Mouse (Mus musculus) urinary bladder, postnatal 0 days (tissue): ENCODE results near the gene Gm5788. TPM values are rescaled to one million over a fixed set of nuclear protein-coding genes. Genes with fewer than 3 reads are reported as not detected.

Experiments used
- polyA plus RNA-seq: library from polyadenylated mRNA; unstranded; fragments of >200 nt; fragmentation: Nextera tagmentation; extraction: Ambion mirVana; gene quantifications from 2 replicates; pipeline ENCODE4 v1.2.1, GENCODE M21; 2015

Gm5788 gene
- polyA plus RNA-seq: not detected in 2 replicates

GRCm38 (mm10) chr12:87494421-87494820, at the start of gene Gm5788:
TSS of gene Gm5788 (plus strand) at chr12:87494721.

DNA sequence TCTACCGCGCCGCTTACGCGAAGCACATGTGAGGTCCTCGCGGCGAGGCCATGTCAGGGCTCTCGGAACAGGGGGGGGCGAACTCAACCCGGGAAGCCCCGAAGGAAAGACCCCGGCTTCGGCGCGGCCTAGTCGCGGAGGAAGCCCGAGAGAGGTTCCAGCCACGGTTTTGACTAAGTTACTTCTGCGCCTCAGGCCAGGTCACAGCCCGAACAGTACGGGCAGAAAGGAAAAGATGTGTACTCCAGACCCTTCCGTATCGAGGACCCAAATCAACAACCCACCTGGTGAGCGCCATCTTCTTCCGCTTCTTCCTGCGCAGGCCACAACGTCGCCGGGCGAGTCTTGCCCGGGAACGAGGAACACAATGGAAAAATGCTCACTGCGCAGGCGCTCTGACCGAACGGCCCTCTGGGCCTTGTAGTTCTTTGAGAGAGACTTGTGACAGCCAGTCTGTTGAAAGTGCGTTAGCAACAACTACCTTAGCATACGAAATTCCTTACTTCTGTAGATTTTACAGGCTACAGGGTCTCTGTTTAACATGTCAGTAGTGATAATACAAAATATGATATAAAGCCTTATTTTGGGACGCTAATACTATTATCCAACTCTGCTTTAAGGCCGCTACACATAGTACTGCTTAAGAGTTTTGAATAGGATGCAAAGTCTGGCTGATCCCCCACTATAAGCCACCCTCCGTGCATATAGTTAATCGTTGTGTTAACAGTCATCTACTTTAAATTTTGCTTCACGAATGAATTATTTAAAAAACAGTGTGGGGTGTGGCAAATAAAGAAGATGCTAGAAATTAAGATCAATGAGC, 22.3 kb upstream of the Gm5788 start, which contains the start of gene Snw1:
TSS of gene Snw1 (minus strand) at position 311 of the 823 bp plus-strand sequence.

DNA sequence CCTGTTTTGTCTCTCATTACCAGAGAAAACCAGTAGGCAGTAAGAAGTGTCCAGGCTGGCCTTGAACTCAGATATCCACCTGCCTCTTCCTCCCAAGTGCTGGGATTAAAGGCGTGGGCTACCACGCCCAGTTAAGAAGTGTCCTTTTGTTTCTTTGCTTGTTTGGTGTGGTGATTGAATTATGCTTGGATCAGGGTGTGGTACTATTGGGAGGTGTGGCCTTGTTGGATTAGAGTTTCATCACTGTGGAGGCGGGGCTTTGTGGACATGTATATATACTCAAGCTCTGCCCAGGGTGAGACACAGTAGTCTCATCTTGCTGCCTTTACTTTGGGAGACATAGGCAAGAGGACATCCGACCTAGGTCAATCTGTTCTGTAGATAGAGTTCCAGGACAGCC, 19.5 kb downstream of the Gm5788 start, which contains the start of gene Gm8300:
TSS of gene Gm8300 (plus strand) at position 301 of the 400 bp plus-strand sequence.

Other genes with a start within 250 kb of the Gm5788 start
- 18.4 and 19.1 TPM in 2 replicates for gene Vipas39, start 228.5 kb upstream of the Gm5788 start, polyA plus RNA-seq
- gene Ahsa1, start 228.2 kb upstream of the Gm5788 start, polyA plus RNA-seq: 123 and 128 TPM in 2 replicates
- gene Ism2, start 195.0 kb upstream of the Gm5788 start, polyA plus RNA-seq: 0.13 and 0.31 TPM in 2 replicates
- gene Sptlc2, start 106.4 kb upstream of the Gm5788 start, polyA plus RNA-seq: 97.7 and 114 TPM in 2 replicates
- 253 and 269 TPM in 2 replicates for gene Slirp, start 50.8 kb upstream of the Gm5788 start, polyA plus RNA-seq
- gene Alkbh1, start 50.7 kb upstream of the Gm5788 start, polyA plus RNA-seq: 22.4 and 24.9 TPM in 2 replicates
- 67.3 and 69.9 TPM in 2 replicates for gene Snw1, start 22.4 kb upstream of the Gm5788 start, polyA plus RNA-seq
- gene Gm8300, start 19.6 kb downstream of the Gm5788 start, polyA plus RNA-seq: not detected in 2 replicates
- not detected in 2 replicates for gene Oog1, start 108.0 kb downstream of the Gm5788 start, polyA plus RNA-seq
- gene Gm4027, start 124.1 kb downstream of the Gm5788 start, polyA plus RNA-seq: not detected in 2 replicates
- gene Gm16381, start 149.9 kb downstream of the Gm5788 start, polyA plus RNA-seq: not detected in 2 replicates